Mouse (Mus musculus): Measurements from ENCODE around the gene Dscaml1.

Dscaml1 gene

GRCm38 (mm10) chr9:45454032-45454431, 27.6 kb downstream of the Dscaml1 start:
- no peak for DNase-seq (ENCODE audit: low read depth, low spot score)

GRCm38 (mm10) chr9:45454889-45455610, 28.6 kb downstream of the Dscaml1 start:
- DNase-seq (ENCODE audit: low read depth, low spot score): no peak

- no peak for DNase-seq (ENCODE audit: low read depth, low spot score)
Observed at GRCm38 (mm10) chr9:45457200-45457599, 30.8 kb downstream of the Dscaml1 start.

- DNase-seq (ENCODE audit: low read depth, low spot score): no peak
Observed at GRCm38 (mm10) chr9:45458363-45458762, 31.9 kb downstream of the Dscaml1 start.

- no peak for DNase-seq (ENCODE audit: low read depth, low spot score)
Observed at GRCm38 (mm10) chr9:45465396-45466019, 39.1 kb downstream of the Dscaml1 start.

DNA sequence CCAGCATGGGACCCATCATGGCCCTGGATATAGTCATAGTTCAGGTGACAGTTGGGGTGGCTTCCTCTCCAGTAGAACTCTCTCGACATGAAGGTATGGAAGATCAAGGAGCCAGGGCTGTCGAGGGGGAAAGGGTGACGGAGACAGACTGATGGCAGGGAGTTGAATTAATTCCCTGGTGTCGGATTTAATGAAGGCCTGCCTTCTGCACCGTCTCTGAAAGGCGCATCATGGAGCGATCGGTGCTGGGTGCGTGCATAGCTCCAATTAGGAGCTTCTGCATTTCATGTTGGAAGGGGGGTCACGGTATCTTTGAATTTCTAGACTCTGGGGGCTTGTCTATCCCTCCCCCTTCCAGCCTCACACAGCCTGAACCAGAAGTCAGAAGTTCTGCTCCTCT, 41.8 kb downstream of the Dscaml1 start:
- no peak for DNase-seq (ENCODE audit: low read depth, low spot score)

DNA sequence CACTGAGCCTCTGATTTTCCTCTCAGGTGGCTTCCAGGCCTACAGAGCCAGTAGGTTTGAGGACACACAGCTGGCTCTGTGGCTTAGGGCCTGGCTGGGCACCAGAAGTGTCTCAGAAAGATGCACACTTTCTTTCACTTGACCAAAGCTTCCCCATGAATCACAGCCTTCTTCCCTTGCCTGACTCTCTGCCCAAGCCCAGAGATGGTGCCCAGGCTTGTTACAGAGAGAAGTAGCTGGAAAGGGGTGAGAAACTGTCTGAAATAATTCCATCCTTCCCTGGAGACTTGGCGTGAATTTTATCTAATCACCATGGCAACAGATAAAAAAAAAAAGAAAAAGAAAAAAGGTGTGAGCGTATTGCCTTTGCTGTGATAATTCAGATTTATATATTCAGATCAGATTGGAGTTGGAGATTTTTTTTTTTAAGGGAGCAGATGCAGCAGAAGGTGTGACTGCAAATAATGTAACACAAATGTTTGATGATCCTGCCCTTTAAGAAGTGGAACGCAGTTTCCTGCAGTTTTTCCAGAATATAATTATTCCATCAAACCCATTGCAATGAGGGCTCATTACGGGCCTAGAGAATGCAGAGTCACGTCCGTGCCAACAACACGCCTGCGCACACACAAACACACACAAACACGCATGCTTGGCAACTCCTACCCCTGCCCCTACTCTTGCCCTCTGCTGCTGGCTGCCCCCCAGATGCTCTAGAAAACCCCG, 44.5 kb downstream of the Dscaml1 start:
- no peak for DNase-seq (ENCODE audit: low read depth, low spot score)

- peak; percentile 42 for DNase-seq (ENCODE audit: low read depth, low spot score)
Observed at GRCm38 (mm10) chr9:45471691-45472090, 45.3 kb downstream of the Dscaml1 start.

GRCm38 (mm10) chr9:45474874-45475273, 48.4 kb downstream of the Dscaml1 start:
- DNase-seq (ENCODE audit: low read depth, low spot score): no peak

DNA sequence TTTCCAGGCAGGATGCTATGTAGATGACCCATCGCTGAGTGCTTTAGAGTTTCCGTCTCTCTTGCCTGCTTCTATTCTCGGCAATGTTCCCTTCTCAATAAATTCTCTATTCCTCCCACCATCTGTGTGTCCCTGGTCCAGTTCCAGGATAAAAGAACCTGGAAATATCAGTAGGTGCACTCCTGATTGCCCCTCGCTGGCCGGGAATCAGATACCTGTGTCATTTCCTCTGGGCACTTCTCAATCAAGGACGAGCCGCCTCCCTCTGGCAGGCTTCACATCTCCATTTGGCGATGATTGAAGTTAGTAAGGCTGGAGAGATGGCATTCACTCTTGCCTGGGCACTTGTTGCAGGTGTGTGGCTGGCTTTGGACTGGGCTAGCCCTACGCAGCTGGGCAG, 54.5 kb downstream of the Dscaml1 start:
- no peak for DNase-seq (ENCODE audit: low read depth, low spot score)

DNA sequence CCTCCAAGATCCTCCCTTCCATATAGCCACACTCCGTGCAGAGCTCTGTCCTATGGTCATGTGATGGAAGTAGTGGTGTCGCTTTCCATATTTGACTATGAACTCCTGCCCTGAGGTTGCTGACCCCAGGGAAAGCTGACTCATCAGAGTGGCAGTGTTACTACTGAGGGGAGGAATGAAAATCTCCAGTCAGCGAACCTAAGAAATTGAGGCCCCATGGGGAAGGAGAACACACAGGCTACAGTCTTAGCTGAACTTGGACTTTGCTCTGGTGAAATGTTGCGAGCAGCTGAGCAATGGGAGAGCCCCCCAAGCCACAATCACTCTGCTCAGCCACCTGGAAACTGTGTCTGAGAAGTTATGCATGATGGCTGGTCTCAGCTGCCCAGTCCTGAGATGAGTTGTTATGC, 60.2 kb downstream of the Dscaml1 start:
- DNase-seq (ENCODE audit: low read depth, low spot score): no peak

DNA sequence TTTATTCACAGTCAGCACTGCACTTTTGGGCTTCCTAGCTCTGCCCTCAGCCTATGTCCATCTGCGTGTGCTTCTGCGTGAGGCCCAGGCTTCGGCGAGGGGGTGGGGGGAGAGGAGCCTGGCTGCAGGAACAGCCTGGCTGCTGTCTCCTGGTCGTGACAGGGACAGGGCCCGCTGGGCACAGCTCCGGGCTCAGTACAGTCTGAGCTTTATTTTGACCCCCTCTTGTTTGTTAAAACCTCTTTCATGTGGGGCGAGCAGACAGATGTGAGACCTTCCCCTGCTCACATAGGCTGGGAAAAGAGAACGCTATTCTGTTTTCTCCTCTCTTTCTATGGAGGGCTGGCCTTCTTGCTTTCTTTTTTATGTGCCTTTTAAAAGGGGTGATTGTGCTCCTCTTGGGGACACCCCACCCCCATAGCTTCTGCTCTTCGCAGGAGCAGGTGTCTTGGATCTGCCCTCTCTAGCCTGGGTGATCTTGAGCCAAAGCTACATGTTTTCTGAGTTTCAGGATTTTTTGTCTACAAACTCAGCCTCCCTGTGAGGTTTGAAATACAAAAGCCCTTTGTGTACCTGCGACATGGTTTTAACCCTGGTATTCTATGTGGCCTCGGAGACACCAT, 60.9 kb downstream of the Dscaml1 start:
- no peak for DNase-seq (ENCODE audit: low read depth, low spot score)

GRCm38 (mm10) chr9:45490899-45491298, 64.5 kb downstream of the Dscaml1 start:
- no peak for DNase-seq (ENCODE audit: low read depth, low spot score)

- DNase-seq (ENCODE audit: low read depth, low spot score): no peak
Observed at GRCm38 (mm10) chr9:45494889-45495288, 68.5 kb downstream of the Dscaml1 start.

- DNase-seq (ENCODE audit: low read depth, low spot score): no peak
Observed at GRCm38 (mm10) chr9:45496340-45496739, 69.9 kb downstream of the Dscaml1 start.

- no peak for DNase-seq (ENCODE audit: low read depth, low spot score)
Observed at GRCm38 (mm10) chr9:45496944-45497343, 70.5 kb downstream of the Dscaml1 start.

DNA sequence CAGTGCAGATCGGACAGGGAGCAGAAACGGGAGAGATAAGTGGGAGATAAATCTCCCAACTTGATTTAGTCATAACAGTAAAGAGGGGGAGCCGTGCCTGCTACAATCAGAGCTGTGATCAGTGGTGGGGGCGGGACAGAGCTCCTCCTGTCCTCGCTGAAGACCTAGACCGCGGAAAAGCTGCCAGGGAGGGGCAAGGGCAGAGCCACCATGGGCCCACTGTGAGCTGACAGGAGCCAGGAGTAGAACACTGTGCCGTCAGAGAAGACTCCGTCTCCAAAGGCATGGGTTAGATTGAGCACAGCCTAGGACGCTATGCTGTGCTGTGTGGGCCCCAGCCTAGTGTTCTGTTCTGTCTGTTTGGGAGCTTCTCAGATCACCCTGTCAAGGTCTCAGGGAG, 72.8 kb downstream of the Dscaml1 start:
- DNase-seq (ENCODE audit: low read depth, low spot score): no peak

DNA sequence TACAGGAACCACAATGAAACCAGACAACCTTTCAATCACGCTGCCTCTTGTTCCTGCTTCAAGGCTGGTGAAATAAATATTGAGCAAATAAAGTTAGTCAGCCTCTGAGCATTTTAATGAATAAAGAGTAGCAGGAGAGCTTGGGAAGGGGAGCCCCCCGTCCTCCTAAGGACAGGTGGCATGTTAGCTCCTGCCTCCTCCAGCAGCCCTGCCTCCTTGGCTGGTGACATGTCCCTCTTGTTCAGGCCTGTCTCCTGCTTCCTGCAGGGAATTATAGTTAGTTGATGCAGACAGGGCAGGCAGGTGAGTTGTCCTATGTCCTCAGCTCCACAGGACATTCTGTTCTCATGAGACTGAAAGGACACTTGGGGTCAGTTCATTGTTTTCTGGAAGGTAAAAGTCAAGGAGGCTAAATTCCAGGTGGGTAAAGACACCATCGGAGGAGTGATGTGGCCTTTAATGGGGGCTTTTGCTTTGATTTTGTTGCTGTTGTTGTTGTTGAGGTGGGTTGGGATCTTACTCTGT, 73.7 kb downstream of the Dscaml1 start:
- no peak for DNase-seq (ENCODE audit: low read depth, low spot score)

DNA sequence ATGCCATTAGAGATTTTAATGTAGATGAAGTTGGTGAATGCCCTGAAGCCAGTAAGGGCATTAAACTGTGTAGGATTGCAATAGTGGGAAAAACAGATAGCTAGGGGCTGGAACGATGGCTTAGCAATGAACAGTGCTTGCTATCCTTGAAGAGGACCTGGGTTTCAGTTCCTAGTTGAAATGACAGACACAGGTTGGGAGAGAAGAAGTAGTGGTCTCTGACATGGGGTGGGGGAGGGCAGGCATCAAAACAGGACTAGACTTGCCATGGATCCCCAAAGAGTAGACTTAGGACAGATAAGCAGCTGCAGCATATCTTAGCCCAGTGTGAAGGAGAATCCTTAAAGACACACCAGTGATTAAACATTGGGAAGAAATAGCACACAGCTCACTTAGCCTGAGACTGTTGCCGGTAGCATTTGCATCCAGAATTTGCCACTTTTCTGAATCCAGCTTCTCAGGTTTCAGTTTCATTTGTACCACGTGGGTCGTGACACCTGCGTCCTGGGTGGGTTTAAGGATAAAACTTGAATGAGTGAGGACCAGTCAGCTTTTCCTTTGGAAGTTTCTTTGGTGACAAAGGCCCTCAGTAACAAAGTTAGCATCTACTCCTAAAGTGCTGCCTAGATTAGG, 75.0 kb downstream of the Dscaml1 start:
- no peak for DNase-seq (ENCODE audit: low read depth, low spot score)

DNA sequence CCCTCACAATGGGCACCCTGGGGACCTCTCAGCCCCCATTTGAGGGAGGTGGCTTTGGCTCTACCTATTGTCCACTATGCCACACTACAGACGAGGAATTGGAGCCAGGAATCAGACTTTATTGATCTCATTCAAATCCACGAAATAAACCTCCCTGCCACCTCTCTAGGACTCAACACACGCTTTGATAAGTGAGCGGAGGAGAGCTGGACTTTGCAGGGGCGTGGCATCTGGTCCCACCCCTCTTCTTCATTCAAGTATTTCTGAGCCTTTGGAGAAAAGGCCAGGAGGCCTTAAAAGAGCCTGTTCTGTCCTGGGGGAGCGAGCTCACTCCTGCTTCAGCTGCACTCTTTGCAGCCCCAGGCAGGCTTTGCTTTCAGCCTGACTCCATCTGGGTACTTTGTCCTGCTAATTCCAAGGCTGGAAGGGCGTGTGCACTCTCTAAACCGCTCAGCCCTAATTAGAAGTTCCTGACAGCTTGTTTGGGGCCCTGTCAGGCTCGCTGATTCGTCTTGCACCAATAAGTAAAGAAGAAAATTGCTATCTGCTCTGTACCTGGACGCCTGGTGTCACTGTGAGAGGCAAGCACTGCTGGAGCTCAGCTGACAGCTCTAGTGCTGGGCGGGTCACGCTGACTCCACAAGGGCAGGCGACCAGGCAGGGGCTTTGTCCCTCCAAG, 75.7 kb downstream of the Dscaml1 start:
- DNase-seq (ENCODE audit: low read depth, low spot score): peak; percentile 95

GRCm38 (mm10) chr9:45504977-45505376, 78.5 kb downstream of the Dscaml1 start:
- DNase-seq (ENCODE audit: low read depth, low spot score): peak; percentile 39
